Mouse (Mus musculus) cortical plate, adult 2 months (tissue): ENCODE data around the gene Mapt.

ENCODE experiments used
- CTCF ChIP-seq: fragments of 200-500 bp; IDR thresholded peaks from 2 replicates; pipeline ENCODE4 v1.5.1; 2011; ENCODE audit warnings: mild to moderate bottlenecking, control low read depth, low read length; ENCODE audit not compliant: insufficient read depth; ENCODE audit errors: extremely low read depth
- POLR2A ChIP-seq: fragments of 200-500 bp; IDR thresholded peaks from 2 replicates; pipeline ENCODE4 v1.6.1; 2011; ENCODE audit warnings: mild to moderate bottlenecking, low read length, control low read depth; ENCODE audit not compliant: insufficient read depth; ENCODE audit errors: extremely low read depth

GRCm38 (mm10) chr11:104362704-104363103 lies 131.5 kb downstream of the Mapt start:
- TF ChIP-seq CTCF (no peak), POLR2A (no peak)
